Mouse (Mus musculus) hindbrain, embryonic 10.5 days (tissue): ENCODE measurements around the gene St13. TPM values are rescaled to one million over a fixed set of nuclear protein-coding genes. Genes with fewer than 3 reads are reported as not detected.
A peak's percentile ranks its signal among the peaks of the same experiment; 100 is the strongest.
"Not testable (repeated sequence)": the region's sequence is repeated elsewhere in the genome, so short reads cannot be mapped to it uniquely, and the experiment has no call there.

Experiments used
- DNase-seq: peaks from one replicate; pipeline ENCODE4 v3.0.0-alpha.2; 2017; ENCODE audit warnings: low spot score
- H3K27ac ChIP-seq: fragments of 300-500 bp; sonication (generic); 2 replicates; pipeline ENCODE4 v1.5.1; 2016; ENCODE audit warnings: mild to moderate bottlenecking, moderate library complexity
- H3K27me3 ChIP-seq: fragments of 300-500 bp; sonication (generic); 2 replicates; pipeline ENCODE4 v1.6.1; 2016; ENCODE audit warnings: mild to moderate bottlenecking; ENCODE audit not compliant: poor library complexity, insufficient read depth, severe bottlenecking
- H3K36me3 ChIP-seq: fragments of 300-500 bp; sonication (generic); 2 replicates; pipeline ENCODE4 v1.6.1; 2016; ENCODE audit warnings: mild to moderate bottlenecking, moderate library complexity
- H3K4me1 ChIP-seq: fragments of 300-500 bp; sonication (generic); replicated peaks from 2 replicates; pipeline ENCODE4 v1.6.1; 2016; ENCODE audit warnings: mild to moderate bottlenecking
- H3K4me3 ChIP-seq: fragments of 300-500 bp; sonication (generic); 2 replicates; pipeline ENCODE4 v1.5.1; 2016; ENCODE audit warnings: mild to moderate bottlenecking, moderate library complexity
- H3K9me3 ChIP-seq: fragments of 300-500 bp; sonication (generic); 2 replicates; pipeline ENCODE4 v1.6.1; 2016; ENCODE audit warnings: mild to moderate bottlenecking, moderate library complexity
- WGBS: fragments of 180-500 bp; shearing (Covaris S2); methylation state at CpG from one replicate; pipeline ENCODE4 v1.1.7; 2016; 5-methylcytosine and 5-hydroxymethylcytosine counted together
- polyA plus RNA-seq: library from polyadenylated mRNA; unstranded; fragments of >200 nt; fragmentation: Nextera tagmentation; extraction: Ambion mirVana; gene quantifications from 2 replicates; pipeline ENCODE4 v1.2.1, GENCODE M21; 2016

St13 gene
- 172 and 202 TPM in 2 replicates for polyA plus RNA-seq

GRCm38 (mm10) chr15:81399638-81400315, at the start of gene St13, which contains the start of gene Xpnpep3:
Gene St13 (minus strand): TSS chr15:81400077.
Gene Xpnpep3 (plus strand): TSS chr15:81400138.
- Histone ChIP-seq H3K4me3 (peak within 1 kb of the TSS; percentile 93), H3K9me3 (no peaks in the 10 kb centered on the region), H3K4me1 (peaks cover 28% of the 10 kb centered on the region), H3K27me3 (no peaks in the 10 kb centered on the region), H3K27ac (peak within 1 kb of the TSS; percentile 99), H3K36me3 (peaks cover 17% of the 10 kb centered on the region)
- whole genome bisulfite sequencing = under 1% methylated on average over 50 of the region's 50 CpGs
- DNase-seq = peak; percentile 95

GRCm38 (mm10) chr15:81448463-81448862, 48.6 kb upstream of the St13 start:
- 58% methylated on average over 3 of the region's 3 CpGs for WGBS
- Histone ChIP-seq H3K9me3 (no peaks in the 10 kb centered on the region), H3K4me3 (no peak overlapping the region), H3K27me3 (no peaks in the 10 kb centered on the region), H3K4me1 (no peaks in the 10 kb centered on the region), H3K36me3 (peaks cover 58% of the 10 kb centered on the region), H3K27ac (no peak overlapping the region)
- peak; percentile 42 for DNase-seq

- H3K4me1 ChIP-seq = no peaks in the 10 kb centered on the region
- H3K27me3 ChIP-seq = no peaks in the 10 kb centered on the region
- H3K4me3 ChIP-seq = no peak overlapping the region
- no peak overlapping the region for H3K27ac ChIP-seq
- H3K36me3 ChIP-seq = peaks cover 50% of the 10 kb centered on the region
- DNase-seq = no peak
- H3K9me3 ChIP-seq = no peaks in the 10 kb centered on the region
These were observed 39.4 kb upstream of the St13 start for GRCm38 (mm10) chr15:81439236-81439635.

- peaks cover 48% of the 10 kb centered on the region for H3K36me3 ChIP-seq
- H3K9me3 ChIP-seq = no peaks in the 10 kb centered on the region
- H3K27ac ChIP-seq = no peak overlapping the region
- no peaks in the 10 kb centered on the region for H3K4me1 ChIP-seq
- H3K27me3 ChIP-seq = no peaks in the 10 kb centered on the region
- no peak overlapping the region for H3K4me3 ChIP-seq
- 90% methylated on average over 1 of the region's 1 CpGs for WGBS
- no peak for DNase-seq
These were observed 38.5 kb upstream of the St13 start for GRCm38 (mm10) chr15:81438345-81438744.

GRCm38 (mm10) chr15:81431195-81431594, 31.3 kb upstream of the St13 start:
- no peaks in the 10 kb centered on the region for H3K9me3 ChIP-seq
- 93% methylated on average over 1 of the region's 1 CpGs for WGBS
- DNase-seq = no peak
- no peak overlapping the region for H3K4me3 ChIP-seq
- H3K27me3 ChIP-seq = no peaks in the 10 kb centered on the region
- no peak overlapping the region for H3K27ac ChIP-seq
- no peaks in the 10 kb centered on the region for H3K4me1 ChIP-seq
- peaks cover 51% of the 10 kb centered on the region for H3K36me3 ChIP-seq

GRCm38 (mm10) chr15:81427947-81428346, 28.1 kb upstream of the St13 start:
- Histone ChIP-seq H3K4me3 (no peak overlapping the region), H3K36me3 (peaks cover 46% of the 10 kb centered on the region), H3K4me1 (no peaks in the 10 kb centered on the region), H3K9me3 (no peaks in the 10 kb centered on the region), H3K27me3 (no peaks in the 10 kb centered on the region), H3K27ac (no peak overlapping the region)
- WGBS = 95% methylated on average over 2 of the region's 2 CpGs
- no peak for DNase-seq

GRCm38 (mm10) chr15:81425311-81425710, 25.4 kb upstream of the St13 start:
- Histone ChIP-seq H3K27ac (no peak overlapping the region), H3K27me3 (no peaks in the 10 kb centered on the region), H3K4me1 (no peaks in the 10 kb centered on the region), H3K36me3 (peaks cover 24% of the 10 kb centered on the region), H3K4me3 (no peak overlapping the region), H3K9me3 (no peaks in the 10 kb centered on the region)
- 82% methylated on average over 3 of the region's 3 CpGs for WGBS
- DNase-seq = no peak

- whole genome bisulfite sequencing = 90% methylated on average over 7 of the region's 7 CpGs
- Histone ChIP-seq H3K4me3 (no peak overlapping the region), H3K27ac (no peak overlapping the region), H3K36me3 (peaks cover 10% of the 10 kb centered on the region), H3K4me1 (no peaks in the 10 kb centered on the region), H3K27me3 (no peaks in the 10 kb centered on the region), H3K9me3 (no peaks in the 10 kb centered on the region)
- DNase-seq = no peak
These were observed 22.3 kb upstream of the St13 start for GRCm38 (mm10) chr15:81422156-81422681.

- H3K4me1 ChIP-seq = peaks cover 7% of the 10 kb centered on the region
- WGBS = 89% methylated on average over 1 of the region's 1 CpGs
- no peak for DNase-seq
- no peak overlapping the region for H3K27ac ChIP-seq
- peaks cover 8% of the 10 kb centered on the region for H3K36me3 ChIP-seq
- no peaks in the 10 kb centered on the region for H3K27me3 ChIP-seq
- H3K4me3 ChIP-seq = no peak overlapping the region
- no peaks in the 10 kb centered on the region for H3K9me3 ChIP-seq
These were observed 21.6 kb upstream of the St13 start for GRCm38 (mm10) chr15:81421454-81421853.

GRCm38 (mm10) chr15:81418065-81418464, 18.2 kb upstream of the St13 start:
- H3K27ac ChIP-seq = no peak overlapping the region
- H3K36me3 ChIP-seq = peaks cover 10% of the 10 kb centered on the region; the same call in 1 of the 2 replicates
- DNase-seq = no peak
- H3K4me1 ChIP-seq = peaks cover 7% of the 10 kb centered on the region
- H3K4me3 ChIP-seq = no peak overlapping the region
- no peaks in the 10 kb centered on the region for H3K27me3 ChIP-seq
- no peaks in the 10 kb centered on the region for H3K9me3 ChIP-seq
- 84% methylated on average over 4 of the region's 4 CpGs for WGBS

GRCm38 (mm10) chr15:81416763-81417310, 17.0 kb upstream of the St13 start:
- DNase-seq = peak; percentile 73
- H3K4me3 ChIP-seq = peak overlapping the region; percentile 31
- not testable (repeated sequence) for H3K27me3 ChIP-seq, H3K9me3 ChIP-seq, H3K4me1 ChIP-seq, H3K36me3 ChIP-seq
- peak overlapping the region; percentile 40 for H3K27ac ChIP-seq
- WGBS = 13% methylated on average over 22 of the region's 22 CpGs

- Histone ChIP-seq H3K9me3 (no peaks in the 10 kb centered on the region), H3K36me3 (no peaks in the 10 kb centered on the region), H3K4me3 (no peak within 1 kb of the TSS), H3K27me3 (no peaks in the 10 kb centered on the region), H3K27ac (no peak within 1 kb of the TSS), H3K4me1 (no peaks in the 10 kb centered on the region)
- WGBS = 96% methylated on average over 1 of the region's 1 CpGs
- no peak for DNase-seq
These were observed 8.3 kb upstream of the St13 start, which contains the start of gene Dnajb7 for GRCm38 (mm10) chr15:81408199-81408598. Gene Dnajb7 (minus strand): TSS chr15:81408299.

GRCm38 (mm10) chr15:81405008-81405407, 5.1 kb upstream of the St13 start:
- no peak for DNase-seq
- no peak overlapping the region for H3K27ac ChIP-seq
- 91% methylated on average over 3 of the region's 3 CpGs for WGBS

More at GRCm38 (mm10) chr15:81405008-81405407, 5.1 kb upstream of the St13 start:
- Histone ChIP-seq H3K4me3 (no peak overlapping the region), H3K27me3 (no peaks in the 10 kb centered on the region), H3K9me3 (no peaks in the 10 kb centered on the region), H3K36me3 (no peaks in the 10 kb centered on the region; the same call in 1 of the 2 replicates), H3K4me1 (peaks cover 12% of the 10 kb centered on the region)
